Mouse (Mus musculus) C2C12 (cell line): ENCODE results near the gene Zbtb16.

Experiments used
- CEBPB ChIP-seq: IDR thresholded peaks from one replicate; pipeline ENCODE4 v1.6.1; 2011; ENCODE audit warnings: low read depth, mild to moderate bottlenecking, control low read depth, moderate library complexity
- CTCF ChIP-seq: IDR thresholded peaks from one replicate; pipeline ENCODE4 v1.5.1; 2011; ENCODE audit not compliant: control insufficient read depth, insufficient read depth, insufficient read length
- MAX ChIP-seq: IDR thresholded peaks from one replicate; pipeline ENCODE4 v1.6.1; 2011; ENCODE audit warnings: mild to moderate bottlenecking, control low read depth
- MYOD1 ChIP-seq: IDR thresholded peaks from one replicate; pipeline ENCODE4 v1.6.1; 2011; ENCODE audit warnings: low read depth; ENCODE audit not compliant: control insufficient read depth, insufficient read length
- USF1 ChIP-seq: IDR thresholded peaks from one replicate; pipeline ENCODE4 v1.6.1; 2011; ENCODE audit warnings: low read depth, mild to moderate bottlenecking, control low read depth, moderate library complexity

DNA sequence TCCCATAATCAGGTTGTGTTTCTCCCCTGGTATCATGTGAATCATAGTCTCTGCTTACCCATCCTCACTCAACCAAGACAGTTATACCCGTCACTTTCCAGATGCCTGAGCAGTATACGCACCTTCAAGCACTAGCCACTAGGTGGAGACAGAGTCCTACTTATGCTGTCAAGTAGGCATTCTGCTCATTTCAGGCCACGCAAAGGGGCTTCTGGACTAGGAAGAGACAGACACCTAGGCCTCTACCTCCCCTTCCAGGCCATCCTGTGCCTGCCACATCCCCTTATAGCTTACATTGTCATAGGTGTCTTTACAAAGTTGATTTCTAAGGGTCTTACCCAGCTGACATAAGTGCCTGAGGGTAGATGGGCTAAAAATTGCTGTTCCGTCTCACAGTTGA, 189.8 kb downstream of the Zbtb16 start:
- TF ChIP-seq CTCF (peak; percentile 73), CEBPB (no peak), MAX (no peak), MYOD1 (no peak), USF1 (no peak)
